Mouse (Mus musculus): ENCODE results near the gene Ccl1. TPM values are rescaled to one million over a fixed set of nuclear protein-coding genes. Genes with fewer than 3 reads are reported as not detected.

Gene Ccl1
- polyA plus RNA-seq, 1 experiment from 2014 or later, result not detected

DNA sequence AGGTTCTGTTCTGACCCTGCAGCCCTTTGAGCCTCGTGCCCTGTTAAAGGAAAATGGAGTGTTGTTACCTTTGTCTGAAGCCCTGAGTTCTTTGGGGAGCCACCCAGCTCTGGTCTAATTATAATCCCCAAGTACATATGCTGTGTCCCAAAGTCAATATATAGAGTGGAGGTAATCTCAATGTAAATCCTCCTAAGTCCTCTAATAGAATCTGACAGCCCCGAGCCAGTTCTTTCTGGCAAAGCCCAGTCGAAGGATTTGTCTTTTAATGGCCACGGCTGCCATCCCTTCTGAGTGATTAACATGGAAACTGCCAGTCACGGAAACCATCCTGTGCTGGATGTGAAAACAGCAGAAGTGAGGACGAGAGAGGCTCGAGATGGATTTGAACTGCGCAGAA, 79.6 kb downstream of the Ccl1 start:
- TF ChIP-seq CTCF (IDR thresholded peaks at IDR 0.05), result no peak
- TF ChIP-seq EP300 (IDR thresholded peaks at IDR 0.05), result no peak
- H3K27me3 ChIP-seq (replicated peaks; ENCODE audit: insufficient read depth, low read length), result no peaks in the 10 kb centered on the region
- DNase-seq (ENCODE audit: low spot score) (no peak), ATAC-seq (no peak)
- H3K9ac ChIP-seq (replicated peaks; ENCODE audit: low read depth), result no peak overlapping the region
- no peak overlapping the region for H3K27ac ChIP-seq (ENCODE audit: low read length)
- H3K4me2 ChIP-seq (replicated peaks; ENCODE audit: low read depth, low read length), result no peak overlapping the region
- H3K36me3 ChIP-seq (ENCODE audit: insufficient read depth, low read length), result no peaks in the 10 kb centered on the region
- no peaks in the 10 kb centered on the region for H3K9me3 ChIP-seq (ENCODE audit: low read length)
- H3K4me3 ChIP-seq (ENCODE audit: low read depth, low read length), result no peak overlapping the region
- 57% methylated on average over 8 of the region's 8 CpGs for WGBS
- H3K4me1 ChIP-seq (ENCODE audit: insufficient read depth, low read depth, low read length), result no peaks in the 10 kb centered on the region

DNA sequence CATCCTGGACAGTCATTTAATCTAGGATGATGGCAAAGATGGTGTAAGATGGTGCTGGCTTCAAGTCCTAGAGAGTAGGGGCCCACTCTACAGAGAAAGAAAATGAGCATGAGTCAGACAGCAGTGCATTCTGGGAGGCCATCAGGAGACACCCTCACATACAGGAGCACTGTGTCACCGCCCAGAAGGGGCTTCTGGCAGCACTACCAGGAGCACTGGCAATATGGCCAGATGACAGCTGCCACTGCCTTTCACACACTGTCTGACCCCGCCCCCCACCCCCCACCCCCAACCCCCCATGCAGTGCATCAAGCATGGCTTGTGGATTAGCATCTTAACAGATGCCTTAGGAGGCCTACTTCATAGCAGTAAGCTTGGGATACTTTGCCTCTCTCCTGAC, 89.0 kb downstream of the Ccl1 start:
- WGBS, result 27% methylated on average over 2 of the region's 2 CpGs

DNA sequence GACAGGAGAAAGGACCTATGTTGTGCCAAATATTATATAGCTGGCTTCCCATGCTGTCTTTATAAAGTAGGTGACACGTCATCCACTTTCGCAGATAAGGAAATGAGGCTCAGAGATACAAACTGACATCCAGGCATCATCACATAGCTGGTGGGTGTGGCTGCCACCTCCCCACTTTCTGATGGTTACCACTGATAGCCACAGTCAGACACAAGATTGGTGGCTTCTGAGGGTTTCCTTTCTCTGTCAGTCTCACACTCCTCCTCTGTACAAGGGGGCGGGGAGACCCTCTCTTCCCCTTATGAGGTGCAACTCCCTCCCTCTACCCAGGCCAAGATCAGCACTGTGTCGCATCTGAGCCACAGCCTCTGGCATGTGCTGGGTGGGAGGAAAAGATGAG, 91.1 kb downstream of the Ccl1 start:
- Histone ChIP-seq H3K4me3 (ENCODE audit: low read depth, low read length) (no peak overlapping the region), H3K4me1 (ENCODE audit: insufficient read depth, low read depth, low read length) (no peaks in the 10 kb centered on the region), H3K27me3 (replicated peaks; ENCODE audit: insufficient read depth, low read length) (no peaks in the 10 kb centered on the region), H3K9ac (replicated peaks; ENCODE audit: low read depth) (no peak overlapping the region), H3K36me3 (ENCODE audit: insufficient read depth, low read length) (no peaks in the 10 kb centered on the region), H3K4me2 (replicated peaks; ENCODE audit: low read depth, low read length) (no peak overlapping the region), H3K9me3 (ENCODE audit: low read length) (no peaks in the 10 kb centered on the region), H3K27ac (ENCODE audit: low read length) (no peak overlapping the region)
- WGBS, result 59% methylated on average over 4 of the region's 4 CpGs
- DNase-seq (ENCODE audit: low spot score) (no peak), ATAC-seq (no peak)
- no peak for TF ChIP-seq CTCF (IDR thresholded peaks at IDR 0.05)

More for the DNA sequence above, 89.0 kb downstream of the Ccl1 start:
- Histone ChIP-seq H3K27ac (ENCODE audit: low read length) (no peak overlapping the region), H3K4me3 (ENCODE audit: low read depth, low read length) (no peak overlapping the region), H3K4me1 (ENCODE audit: insufficient read depth, low read depth, low read length) (no peaks in the 10 kb centered on the region), H3K36me3 (ENCODE audit: insufficient read depth, low read length) (no peaks in the 10 kb centered on the region), H3K4me2 (replicated peaks; ENCODE audit: low read depth, low read length) (no peak overlapping the region), H3K9me3 (ENCODE audit: low read length) (no peaks in the 10 kb centered on the region), H3K9ac (replicated peaks; ENCODE audit: low read depth) (no peak overlapping the region), H3K27me3 (replicated peaks; ENCODE audit: insufficient read depth, low read length) (no peaks in the 10 kb centered on the region)
- ATAC-seq, result no peak
- no peak for DNase-seq (ENCODE audit: low spot score)
- TF ChIP-seq EP300 (IDR thresholded peaks at IDR 0.05), result no peak
- TF ChIP-seq CTCF (IDR thresholded peaks at IDR 0.05), result no peak

DNA sequence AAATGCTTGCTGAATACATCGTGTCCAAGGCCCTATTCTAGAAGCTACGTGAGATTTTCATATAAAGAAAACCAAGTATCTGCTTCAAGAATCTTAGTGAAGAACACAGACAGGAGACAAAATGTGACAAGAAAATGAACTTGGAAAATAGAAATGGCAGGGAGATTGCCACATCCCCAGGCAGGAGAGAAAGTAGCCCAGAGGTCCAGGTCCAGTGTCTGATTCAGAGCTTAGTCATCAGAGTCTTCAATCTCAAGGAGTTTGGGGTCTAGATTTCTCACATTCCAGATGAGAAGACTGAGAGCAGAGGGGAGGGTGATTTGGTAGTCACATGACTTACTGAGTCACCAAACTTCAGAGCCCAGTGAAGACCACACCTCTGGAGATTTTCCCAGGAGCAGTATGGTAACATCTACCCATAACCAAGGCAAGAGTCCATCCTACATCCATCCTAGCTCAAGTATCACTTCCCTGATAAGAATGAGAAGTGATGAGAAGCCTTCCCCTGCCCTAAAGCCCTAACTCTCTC, 98.5 kb downstream of the Ccl1 start:
- TF ChIP-seq EP300 (IDR thresholded peaks at IDR 0.05) (no peak), CTCF (IDR thresholded peaks at IDR 0.05) (no peak)
- DNase-seq (ENCODE audit: low spot score) (no peak), ATAC-seq (no peak)
- Histone ChIP-seq H3K36me3 (ENCODE audit: insufficient read depth, low read length) (no peaks in the 10 kb centered on the region), H3K4me3 (ENCODE audit: low read depth, low read length) (no peak overlapping the region), H3K4me2 (replicated peaks; ENCODE audit: low read depth, low read length) (no peak overlapping the region), H3K4me1 (ENCODE audit: insufficient read depth, low read depth, low read length) (no peaks in the 10 kb centered on the region), H3K9me3 (ENCODE audit: low read length) (no peaks in the 10 kb centered on the region), H3K27me3 (replicated peaks; ENCODE audit: insufficient read depth, low read length) (no peaks in the 10 kb centered on the region), H3K9ac (replicated peaks; ENCODE audit: low read depth) (no peak overlapping the region), H3K27ac (ENCODE audit: low read length) (no peak overlapping the region)
- WGBS, result 90% methylated on average over 2 of the region's 2 CpGs

DNA sequence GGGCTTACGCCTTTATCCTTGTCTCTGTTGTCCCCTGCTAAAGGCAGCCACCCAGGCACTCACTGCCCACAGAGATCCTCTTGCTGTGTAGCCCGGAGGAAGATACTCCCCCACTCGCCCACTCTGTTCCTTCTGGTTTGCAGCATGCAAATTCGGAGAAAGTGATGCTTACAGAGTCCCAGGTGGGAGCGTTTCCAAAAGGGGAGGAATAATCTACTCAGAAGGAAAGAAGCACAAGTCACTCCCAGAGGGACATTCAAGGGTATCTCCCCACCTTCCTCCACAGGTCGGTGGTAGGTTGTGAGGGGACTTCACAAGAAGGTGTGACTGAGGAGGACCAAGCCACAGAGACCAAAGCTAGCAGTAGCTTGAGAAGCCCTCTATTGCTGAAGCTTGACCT, 100.3 kb downstream of the Ccl1 start:
- no peaks in the 10 kb centered on the region for H3K4me1 ChIP-seq (ENCODE audit: insufficient read depth, low read depth, low read length)
- TF ChIP-seq CTCF (IDR thresholded peaks at IDR 0.05) (no peak), EP300 (IDR thresholded peaks at IDR 0.05) (no peak)
- ATAC-seq, result no peak
- WGBS, result 79% methylated on average over 6 of the region's 6 CpGs
- H3K9me3 ChIP-seq (ENCODE audit: low read length), result no peaks in the 10 kb centered on the region
- no peak overlapping the region for H3K4me2 ChIP-seq (replicated peaks; ENCODE audit: low read depth, low read length)
- no peak for DNase-seq (ENCODE audit: low spot score)
- no peak overlapping the region for H3K9ac ChIP-seq (replicated peaks; ENCODE audit: low read depth)
- H3K27ac ChIP-seq (ENCODE audit: low read length), result no peak overlapping the region
- H3K4me3 ChIP-seq (ENCODE audit: low read depth, low read length), result no peak overlapping the region
- no peaks in the 10 kb centered on the region for H3K27me3 ChIP-seq (replicated peaks; ENCODE audit: insufficient read depth, low read length)
- H3K36me3 ChIP-seq (ENCODE audit: insufficient read depth, low read length), result no peaks in the 10 kb centered on the region

DNA sequence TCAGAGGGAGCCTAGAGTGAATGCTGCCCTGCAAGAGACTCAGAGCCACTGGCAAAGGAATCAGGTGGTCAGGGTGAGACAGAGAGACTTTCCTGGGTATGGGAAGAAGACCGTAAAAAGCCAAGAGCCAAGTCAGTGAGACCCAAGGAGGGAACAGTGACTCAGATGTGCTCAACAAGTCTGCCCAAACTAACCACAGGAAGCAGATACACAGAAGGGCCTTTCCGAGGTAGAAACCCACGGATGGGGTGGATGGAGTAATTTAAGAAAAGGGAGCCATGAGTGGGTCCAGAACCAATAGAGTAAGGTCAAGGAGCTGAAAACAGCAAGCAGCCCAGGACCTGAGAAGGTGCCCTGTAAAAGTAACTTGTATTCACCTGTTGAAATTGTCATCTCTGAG, 101.8 kb downstream of the Ccl1 start:
- 82% methylated on average over 3 of the region's 3 CpGs for WGBS
- no peaks in the 10 kb centered on the region for H3K4me1 ChIP-seq (ENCODE audit: insufficient read depth, low read depth, low read length)
- H3K4me3 ChIP-seq (ENCODE audit: low read depth, low read length), result no peak overlapping the region
- DNase-seq (ENCODE audit: low spot score), result no peak
- H3K4me2 ChIP-seq (replicated peaks; ENCODE audit: low read depth, low read length), result no peak overlapping the region
- no peaks in the 10 kb centered on the region for H3K36me3 ChIP-seq (ENCODE audit: insufficient read depth, low read length)
- TF ChIP-seq EP300 (IDR thresholded peaks at IDR 0.05) (no peak), CTCF (IDR thresholded peaks at IDR 0.05) (no peak)
- H3K27ac ChIP-seq (ENCODE audit: low read length), result no peak overlapping the region
- ATAC-seq, result no peak
- H3K27me3 ChIP-seq (replicated peaks; ENCODE audit: insufficient read depth, low read length), result no peaks in the 10 kb centered on the region
- no peaks in the 10 kb centered on the region for H3K9me3 ChIP-seq (ENCODE audit: low read length)
- no peak overlapping the region for H3K9ac ChIP-seq (replicated peaks; ENCODE audit: low read depth)

DNA sequence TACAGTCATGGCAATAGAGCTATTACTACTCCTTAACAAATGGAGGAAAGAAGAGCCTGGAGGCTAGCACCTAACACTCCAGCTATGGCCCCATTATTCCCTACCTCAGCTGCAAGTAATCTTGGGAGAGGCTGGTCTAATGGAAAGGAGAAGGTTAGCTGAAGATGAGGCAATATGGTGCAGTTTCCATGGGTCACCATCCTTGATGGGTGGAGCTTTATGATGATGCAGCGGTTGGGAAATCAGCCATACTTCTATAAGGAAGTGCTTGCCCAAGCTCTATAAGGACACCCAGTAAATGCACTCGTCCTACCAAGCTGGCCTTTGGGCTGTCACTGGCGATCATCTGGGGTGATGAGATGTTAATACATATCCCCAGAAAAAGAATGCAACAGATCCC, 107.7 kb downstream of the Ccl1 start:
- TF ChIP-seq CTCF (IDR thresholded peaks at IDR 0.05) (no peak), EP300 (IDR thresholded peaks at IDR 0.05) (no peak)
- ATAC-seq, result no peak
- Histone ChIP-seq H3K4me2 (replicated peaks; ENCODE audit: low read depth, low read length) (no peak overlapping the region), H3K4me3 (ENCODE audit: low read depth, low read length) (no peak overlapping the region), H3K27ac (ENCODE audit: low read length) (no peak overlapping the region), H3K9ac (replicated peaks; ENCODE audit: low read depth) (no peak overlapping the region), H3K27me3 (replicated peaks; ENCODE audit: insufficient read depth, low read length) (no peaks in the 10 kb centered on the region), H3K9me3 (ENCODE audit: low read length) (no peaks in the 10 kb centered on the region), H3K36me3 (ENCODE audit: insufficient read depth, low read length) (no peaks in the 10 kb centered on the region), H3K4me1 (ENCODE audit: insufficient read depth, low read depth, low read length) (no peaks in the 10 kb centered on the region)
- no peak for DNase-seq (ENCODE audit: low spot score)
- 71% methylated on average over 3 of the region's 3 CpGs for WGBS
